Mouse (Mus musculus): ENCODE measurements around the gene Trim66. TPM values are rescaled to one million over a fixed set of nuclear protein-coding genes. Genes with fewer than 3 reads are reported as not detected.
A peak's percentile ranks its signal among the peaks of the same experiment; 100 is the strongest.

Trim66 gene
- polyA plus RNA-seq, 2 experiments from 2014 or later: not detected

- no peak for ATAC-seq
These were observed 12.0 kb upstream of the Trim66 start for GRCm38 (mm10) chr7:109519936-109520335.

GRCm38 (mm10) chr7:109518838-109519696 is 11.1 kb upstream of the Trim66 start, which contains the start of gene Rpl27a:
TSS of gene Rpl27a (plus strand) at chr7:109519147.
- ATAC-seq: peak; percentile 94

DNA sequence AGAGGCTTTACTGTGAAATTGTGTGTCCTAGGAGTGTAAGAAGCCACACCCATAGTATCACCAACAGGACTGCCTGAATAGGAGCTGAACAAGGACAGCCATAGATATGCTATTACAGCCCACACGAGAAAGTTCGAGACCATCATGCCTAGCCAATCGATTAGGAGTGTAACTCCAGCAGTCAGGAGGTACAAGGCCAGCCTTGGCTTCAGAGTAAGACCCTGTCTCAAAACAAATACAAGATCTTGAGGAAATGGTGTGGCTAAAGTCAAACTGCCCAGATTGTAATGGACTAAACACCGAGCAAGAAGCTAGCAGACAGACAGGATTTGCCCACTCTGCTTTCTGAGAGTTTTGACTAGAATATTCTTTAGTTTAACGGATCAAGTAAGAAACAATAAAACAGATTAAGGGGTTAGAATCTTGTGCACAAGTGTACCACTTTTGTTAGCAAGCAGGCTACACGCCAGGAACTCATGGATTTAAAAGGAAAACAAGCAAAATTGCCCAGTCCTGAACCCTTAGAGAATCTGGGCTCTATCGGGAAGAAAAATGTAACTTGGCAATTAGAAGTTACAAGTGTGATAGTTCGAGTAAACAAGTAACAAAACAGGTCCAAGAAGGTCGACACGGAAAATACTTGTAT is 10.2 kb upstream of the Trim66 start:
- no peak for ATAC-seq

DNA sequence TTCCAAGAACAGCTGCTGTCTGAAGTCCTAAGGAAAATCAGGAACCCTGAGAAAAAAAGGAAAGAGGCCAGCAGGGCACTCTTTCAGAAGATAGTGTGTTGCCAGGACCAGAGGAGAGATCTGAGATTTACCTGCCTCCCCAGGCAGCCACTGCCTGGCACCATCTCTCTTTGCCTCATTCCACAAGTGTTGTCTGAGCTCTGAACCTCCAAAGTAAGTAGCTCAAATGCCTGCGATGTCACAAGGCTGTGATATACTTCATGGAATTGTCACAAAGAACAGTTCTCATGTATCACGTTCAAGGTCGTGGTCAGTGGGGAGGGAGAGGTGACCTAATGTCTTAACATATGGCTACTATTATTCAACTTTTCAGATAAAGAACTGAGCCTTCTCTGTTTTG is 8.6 kb upstream of the Trim66 start:
- ATAC-seq: no peak

GRCm38 (mm10) chr7:109511838-109512237 is 3.9 kb upstream of the Trim66 start:
- ATAC-seq: no peak

- ATAC-seq: no peak
These were observed 2.9 kb upstream of the Trim66 start for GRCm38 (mm10) chr7:109510799-109511198.

GRCm38 (mm10) chr7:109507572-109507971 is 362 bp downstream of the Trim66 start:
- no peak for ATAC-seq

- ATAC-seq: no peak
These were observed 815 bp downstream of the Trim66 start for GRCm38 (mm10) chr7:109507119-109507518.

DNA sequence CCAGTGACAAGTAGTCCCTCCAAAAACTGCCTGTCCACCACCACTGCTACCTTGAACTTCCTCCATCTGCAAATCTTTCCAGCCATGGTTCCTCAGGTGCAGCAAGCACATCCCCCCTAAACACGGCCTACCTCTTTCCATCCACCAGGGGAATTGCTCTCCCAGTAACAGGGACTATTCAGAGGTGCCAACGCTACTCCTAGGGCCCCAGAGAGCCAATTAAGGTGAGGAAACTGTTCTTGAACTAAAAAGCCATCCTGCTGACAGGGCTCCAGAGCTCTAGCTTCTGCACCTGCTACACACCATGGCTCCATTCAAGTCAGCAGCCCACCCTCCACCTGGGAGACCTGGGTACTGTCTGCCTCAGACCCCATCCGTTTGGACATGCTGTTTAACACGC is 10.4 kb downstream of the Trim66 start:
- no peak for ATAC-seq

DNA sequence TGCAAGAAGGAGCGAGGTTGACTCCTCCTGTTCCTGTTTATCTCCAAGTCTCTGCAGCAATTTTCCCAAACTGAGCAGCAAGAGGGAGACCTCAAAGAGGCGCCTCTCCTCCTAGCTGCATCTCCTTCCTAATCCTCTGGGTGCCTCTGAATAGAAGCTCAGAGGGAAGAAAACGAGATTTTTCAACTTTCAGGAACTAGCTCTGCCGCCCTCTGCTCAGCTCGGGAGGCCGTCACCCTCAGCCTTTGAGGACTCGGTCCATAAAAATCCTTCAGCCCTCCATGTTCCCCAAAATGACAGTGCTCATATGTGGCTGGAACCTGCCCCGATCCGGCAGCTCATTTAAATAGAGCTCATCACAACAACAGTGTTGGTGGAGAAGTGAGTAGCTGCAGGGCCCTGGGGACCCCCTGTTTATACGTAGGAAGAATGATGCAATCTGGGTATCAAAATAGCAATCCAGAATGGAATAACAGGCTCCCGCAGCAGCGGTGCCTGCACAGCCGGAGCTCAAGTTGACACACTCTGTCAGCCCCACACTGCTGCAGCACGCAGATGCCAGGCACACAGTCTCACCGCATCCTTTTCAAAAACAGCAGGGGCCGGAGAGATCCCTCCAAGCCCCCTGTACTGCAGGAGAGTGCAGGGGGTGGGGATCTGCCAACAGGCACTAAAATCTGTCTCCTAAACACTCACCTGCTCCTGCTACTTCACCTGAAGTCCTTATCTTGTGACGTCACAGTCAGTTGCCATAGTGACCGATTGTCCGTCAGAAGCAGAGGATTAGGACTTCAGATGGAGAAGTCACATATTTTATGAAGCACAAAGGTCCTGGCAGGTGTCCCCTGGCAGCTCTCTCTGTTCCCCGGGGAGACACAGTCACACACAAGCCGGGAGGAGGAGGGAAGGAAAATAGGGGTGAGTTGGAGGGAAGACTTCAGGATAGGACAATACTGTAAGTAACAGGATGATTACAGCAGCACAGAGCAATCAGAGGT is 14.3 kb downstream of the Trim66 start:
- no peak for ATAC-seq

DNA sequence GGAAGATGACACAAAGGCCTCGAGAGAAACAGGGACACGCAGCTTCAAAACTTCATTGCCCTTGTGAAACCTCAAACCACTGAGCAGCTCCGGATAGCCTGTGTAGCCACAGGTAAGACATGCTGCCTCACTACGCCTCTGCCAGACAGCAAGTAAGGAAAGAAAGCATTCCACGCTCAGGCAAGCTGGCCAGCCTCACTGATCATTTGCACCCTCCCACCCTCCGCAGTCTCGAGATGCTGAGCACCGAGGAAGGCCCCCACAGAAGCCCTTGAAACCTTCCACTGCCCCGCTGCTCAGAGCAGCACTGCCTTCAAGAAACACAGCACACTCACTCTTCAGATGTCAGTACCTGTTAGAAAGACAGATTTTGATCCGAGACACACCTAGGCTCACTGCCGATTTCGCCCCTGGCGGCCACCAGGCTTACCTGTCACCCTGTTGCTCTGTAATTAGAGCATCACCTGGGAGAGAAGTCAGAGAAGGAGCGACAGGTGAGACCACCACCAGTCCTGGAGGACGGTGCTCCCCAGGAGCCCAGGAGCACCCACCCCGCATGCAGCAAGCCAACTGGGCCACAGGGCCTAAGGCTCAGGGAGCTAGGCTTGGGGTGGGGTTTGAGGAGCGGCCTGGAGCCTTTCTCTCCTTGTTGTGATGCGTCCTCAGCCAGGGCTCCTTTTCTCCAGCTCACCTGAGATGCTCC is 15.2 kb downstream of the Trim66 start:
- no peak for ATAC-seq

DNA sequence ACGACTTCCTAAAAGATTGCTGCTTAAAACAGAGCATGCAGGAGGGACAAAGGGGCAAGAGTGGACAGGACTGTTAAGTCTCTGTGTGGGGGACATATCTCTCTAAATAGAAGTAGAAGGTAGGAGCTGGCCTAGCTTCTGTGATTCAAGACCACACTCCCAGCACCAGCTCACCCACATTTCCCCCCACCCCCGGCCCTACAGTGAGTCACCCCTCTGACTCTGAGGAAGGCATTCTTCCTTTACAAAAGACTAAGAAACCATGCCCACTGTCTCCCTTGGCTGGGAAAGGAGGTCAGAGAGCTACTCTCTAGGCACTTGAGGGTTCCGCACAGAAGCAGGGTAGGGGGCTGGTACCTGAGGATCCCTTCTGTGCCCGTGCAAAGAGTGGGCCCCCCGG is 23.7 kb downstream of the Trim66 start:
- no peak for ATAC-seq

DNA sequence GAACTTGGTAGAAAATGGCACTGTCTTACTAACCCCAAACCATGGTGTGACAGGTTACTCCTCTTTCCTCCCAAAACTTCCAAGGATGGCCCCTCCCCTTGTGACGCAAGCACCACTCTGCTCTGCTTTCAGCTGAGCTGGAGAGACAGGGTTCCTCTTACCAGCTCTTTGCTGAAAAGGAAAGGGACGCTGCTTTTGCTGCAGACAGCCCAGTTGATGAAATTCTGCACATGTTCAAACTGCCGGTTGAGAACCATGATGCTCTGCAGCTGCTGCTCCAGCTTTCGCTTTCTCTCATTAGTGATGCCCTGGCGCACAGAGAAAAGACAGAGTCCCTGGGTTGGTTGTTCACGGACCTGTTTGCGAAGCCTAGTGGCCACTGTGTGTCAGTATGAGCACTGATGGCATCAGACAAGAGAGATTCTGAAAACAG is 27.2 kb downstream of the Trim66 start:
- no peak for ATAC-seq

- no peak for ATAC-seq
These were observed 30.0 kb downstream of the Trim66 start for GRCm38 (mm10) chr7:109477926-109478325.

DNA sequence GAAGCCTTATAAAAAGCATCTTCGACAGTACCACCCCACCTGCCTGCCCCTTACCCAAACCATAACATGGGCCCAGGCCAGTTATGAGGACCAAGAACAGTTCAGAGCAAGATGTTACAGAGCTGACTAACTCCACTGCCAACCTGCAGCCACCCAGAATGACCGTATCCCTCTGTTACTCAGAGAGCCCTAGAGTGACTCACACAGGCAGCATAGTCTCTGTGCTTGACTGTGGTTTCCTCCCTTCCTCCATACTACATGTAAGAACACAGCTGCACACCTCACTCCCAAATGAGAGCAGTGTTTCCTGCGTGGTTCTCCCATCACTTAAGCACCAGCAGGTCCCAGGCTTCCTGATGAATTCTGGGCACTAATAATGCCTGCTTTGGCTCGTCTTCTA is 37.2 kb downstream of the Trim66 start:
- ATAC-seq: no peak

DNA sequence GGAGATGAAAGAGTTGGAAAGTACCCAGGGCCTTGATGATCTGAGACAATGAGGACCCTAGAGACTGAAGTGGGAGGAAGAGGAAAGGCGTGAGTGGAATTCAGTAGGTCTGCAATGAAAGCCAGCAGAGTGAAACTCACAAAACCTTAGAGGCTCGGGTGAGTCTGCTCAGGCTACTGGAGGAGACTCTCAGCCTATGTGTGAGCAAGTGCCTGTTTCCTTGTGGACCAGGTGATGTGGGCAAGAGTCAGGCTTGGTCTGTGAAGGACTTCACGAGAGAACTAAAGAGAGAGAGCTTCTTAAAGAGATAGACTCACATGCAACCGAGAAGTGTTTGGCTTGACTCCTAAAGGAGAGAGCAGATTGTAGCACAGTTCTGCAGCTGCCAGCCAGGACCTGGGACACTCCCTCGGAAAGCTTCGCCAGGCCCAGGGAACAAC is 39.7 kb downstream of the Trim66 start:
- no peak for ATAC-seq

GRCm38 (mm10) chr7:109467591-109467990 is 40.3 kb downstream of the Trim66 start:
- ATAC-seq: no peak

- ATAC-seq: no peak
These were observed 47.2 kb downstream of the Trim66 start for GRCm38 (mm10) chr7:109460698-109461097.

GRCm38 (mm10) chr7:109456563-109456962 is 51.4 kb downstream of the Trim66 start:
- ATAC-seq: no peak

GRCm38 (mm10) chr7:109455748-109456147 is 52.2 kb downstream of the Trim66 start:
- no peak for ATAC-seq

GRCm38 (mm10) chr7:109454856-109455255 is 53.1 kb downstream of the Trim66 start:
- ATAC-seq: no peak

DNA sequence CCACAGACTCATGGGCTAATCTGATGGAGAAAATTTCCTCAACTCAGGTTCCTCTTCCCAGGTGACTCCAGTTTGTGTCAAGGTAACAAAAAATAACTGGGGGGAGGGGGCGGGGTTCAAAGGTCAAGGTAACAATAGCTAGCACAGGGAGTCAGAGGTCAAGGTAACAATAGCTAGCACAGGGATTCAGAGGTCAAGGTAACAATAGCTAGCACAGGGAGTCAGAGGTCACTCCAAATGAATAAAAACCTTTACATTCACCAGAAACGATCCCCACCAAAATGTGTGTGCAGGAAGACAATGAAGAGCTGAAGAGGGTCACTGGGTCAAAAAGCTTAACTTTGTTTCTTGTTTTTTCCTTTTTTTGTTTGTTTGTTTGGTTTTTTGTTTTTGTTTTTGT is 59.9 kb downstream of the Trim66 start:
- ATAC-seq: no peak

All from CD4-positive, CD25-positive, alpha-beta regulatory T cell, adult 4 months (primary cell).